Mouse (Mus musculus): Measurements from ENCODE around the gene Vps41. TPM values are rescaled to one million over a fixed set of nuclear protein-coding genes. Genes with fewer than 3 reads are reported as not detected.
A peak's percentile ranks its signal among the peaks of the same experiment; 100 is the strongest.

Gene Vps41
- total RNA-seq, 4 experiments from 2014 or later = 149 to 164 (median 153) TPM

GRCm38 (mm10) chr13:18868030-18868490 lies 151.0 kb downstream of the Vps41 start:
- DNase-seq (ENCODE audit: low spot score in 2 of 2) = no peak

GRCm38 (mm10) chr13:18868825-18869224 lies 151.7 kb downstream of the Vps41 start:
- DNase-seq (ENCODE audit: low spot score in 2 of 2) = no peak

- no peak for DNase-seq (ENCODE audit: low spot score in 2 of 2)
Measured at GRCm38 (mm10) chr13:18875321-18875720, 158.2 kb downstream of the Vps41 start.

DNA sequence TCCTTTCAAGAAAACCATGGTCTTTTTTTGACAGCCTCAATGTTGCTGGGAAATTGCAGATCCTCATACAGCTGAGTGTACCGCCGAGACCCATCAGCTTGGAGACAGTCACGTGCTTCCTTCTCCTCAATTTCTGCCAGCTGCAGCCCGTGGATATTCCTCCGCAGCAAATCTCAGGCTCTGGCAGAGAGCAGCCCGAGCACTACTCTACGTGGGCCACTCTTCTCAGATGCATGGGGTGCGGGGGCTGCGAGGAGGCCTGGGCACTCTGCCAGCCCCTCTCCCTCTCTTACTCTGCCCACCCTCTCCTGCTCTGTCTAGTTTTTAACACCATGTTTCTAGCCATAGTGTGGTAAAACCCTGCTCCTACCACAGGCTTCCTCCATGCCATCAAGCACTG lies 175.8 kb downstream of the Vps41 start:
- peak; percentile 34 to 42 for DNase-seq (ENCODE audit: low spot score in 2 of 2)

DNA sequence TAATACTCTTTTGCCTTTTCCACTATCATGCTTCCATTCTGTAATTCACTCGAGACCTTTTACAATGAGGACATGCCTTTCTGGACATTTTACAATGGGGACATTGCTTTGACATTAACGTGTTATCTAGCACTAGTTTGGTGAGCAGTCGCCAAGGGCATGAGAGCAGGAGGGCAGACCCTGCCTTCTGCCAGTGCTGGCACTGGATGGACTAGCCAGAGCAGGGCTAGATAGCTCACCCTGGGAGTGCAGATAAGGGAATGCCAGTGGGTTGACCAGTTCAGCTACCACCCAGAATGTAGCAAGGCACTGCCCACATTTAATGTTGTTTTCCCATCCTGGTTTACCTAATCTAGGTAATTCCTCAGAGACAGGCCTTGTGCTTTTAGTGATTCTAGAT lies 179.7 kb downstream of the Vps41 start:
- DNase-seq (ENCODE audit: low spot score in 2 of 2) = no peak

GRCm38 (mm10) chr13:18903623-18904022 lies 186.5 kb downstream of the Vps41 start:
- no peak for DNase-seq (ENCODE audit: low spot score in 2 of 2)

GRCm38 (mm10) chr13:18914774-18915173 lies 197.7 kb downstream of the Vps41 start:
- no peak for DNase-seq (ENCODE audit: low spot score in 2 of 2)

Other genes starting within 250 kb of the Vps41 start
- gene Amph, start 230.9 kb downstream of the Vps41 start, total RNA-seq (2022) = 100 to 1,000 TPM; 205 to 240 (median 219) TPM